ENCODE assay signal across 12 mouse cellular contexts in the genomic region with DNA sequence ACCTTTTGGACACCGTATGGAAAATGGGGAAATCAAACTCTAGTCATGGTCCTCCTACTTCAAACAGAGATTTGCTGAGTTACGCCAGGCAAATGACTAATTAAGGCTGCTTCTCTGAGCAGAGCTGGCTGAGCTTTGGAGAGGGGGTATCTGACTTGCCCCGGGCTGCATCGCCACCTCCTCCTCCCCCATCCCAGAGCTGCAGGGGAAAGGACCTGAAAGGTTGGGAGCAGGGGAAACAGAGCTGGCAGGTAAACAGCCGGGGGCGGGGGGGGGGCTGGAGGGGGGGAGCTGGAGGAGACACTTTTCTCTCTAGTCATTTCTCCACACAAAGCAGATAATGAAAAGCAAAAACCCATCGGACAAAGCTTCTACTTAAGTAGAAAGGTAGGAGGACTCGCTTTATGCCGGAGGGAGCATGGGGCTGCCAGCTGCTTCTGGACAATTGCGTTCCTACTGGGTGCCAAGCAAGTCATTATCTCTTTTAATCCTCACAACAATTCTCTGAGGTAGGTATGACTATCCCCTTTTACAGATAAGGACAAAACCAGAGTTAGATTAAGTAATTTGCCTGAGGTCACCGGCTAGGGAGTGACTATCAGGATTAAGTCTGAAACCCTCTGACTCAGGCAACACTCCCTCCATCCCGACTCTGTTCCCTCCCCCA. TPM values are rescaled to one million over a fixed set of nuclear protein-coding genes. Genes with fewer than 3 reads are reported as not detected.
A peak's percentile ranks its signal among the peaks of the same experiment; 100 is the strongest.
DNase-seq lines count a peak whose midpoint lies in the region; ATAC-seq lines count a peak whose summit lies in the region.
"Had no signal": no experiment of that assay in that cellular context is flagged by ENCODE, and none has a peak within 500 bp of the region (broad histone marks: within the 10 kb centered on the region; RNA-seq: fewer than 3 reads in every experiment).

No protein-coding gene starts in this region.

- H3K4me2 ChIP-seq in kidney, embryonic 15.5 days: peak overlapping the region; percentile 48
- peak overlapping the region; percentile 35 for H3K4me2 ChIP-seq in embryonic facial prominence, embryonic 15.5 days (replicated peaks)
- peak overlapping the region; percentile 34 for H3K4me2 ChIP-seq in intestine, embryonic 16.5 days (ENCODE audit: low read depth, low read length)
- H3K4me2 ChIP-seq in neural tube, embryonic 13.5 days: peak overlapping the region; percentile 54

- DNase-seq in kidney, adult 8-10 months: no peak
- DNase-seq in cerebellum, postnatal 25 days: no peak
- DNase-seq in thymus, postnatal 10 days (ENCODE audit: low spot score in 2 of 2): no peak
- no peak for DNase-seq in spleen, postnatal 4 days (ENCODE audit: low spot score in 2 of 2)
- DNase-seq: adrenal gland, adult 2 months; kidney, adult 9 months; spleen, adult 18-20 months had no signal

- H3K27ac ChIP-seq in kidney, embryonic 15.5 days: no peak overlapping the region
- H3K27ac ChIP-seq in embryonic facial prominence, embryonic 15.5 days (replicated peaks): no peak overlapping the region
- no peak overlapping the region for H3K27ac ChIP-seq in intestine, embryonic 16.5 days (ENCODE audit: low read length)
- H3K27ac ChIP-seq in neural tube, embryonic 13.5 days (replicated peaks): no peak overlapping the region

- peaks cover 47% of the 10 kb centered on the region for H3K27me3 ChIP-seq in kidney, embryonic 15.5 days
- peaks cover 34% of the 10 kb centered on the region for H3K27me3 ChIP-seq in embryonic facial prominence, embryonic 15.5 days
- H3K27me3 ChIP-seq in intestine, embryonic 16.5 days (replicated peaks; ENCODE audit: control insufficient read depth, insufficient read depth, low read length): peaks cover 12% of the 10 kb centered on the region; the same call in 1 of the 2 replicates
- peaks cover 41% of the 10 kb centered on the region for H3K27me3 ChIP-seq in neural tube, embryonic 13.5 days

- WGBS in kidney, embryonic 15.5 days: 2% methylated on average over 12 of the region's 12 CpGs
- WGBS in embryonic facial prominence, embryonic 15.5 days: 2% methylated on average over 12 of the region's 12 CpGs
- 3% methylated on average over 12 of the region's 12 CpGs for WGBS in intestine, embryonic 16.5 days
- WGBS in neural tube, embryonic 13.5 days: 2% methylated on average over 12 of the region's 12 CpGs

- H3K9me3 ChIP-seq in kidney, embryonic 15.5 days (replicated peaks): no peaks in the 10 kb centered on the region
- H3K9me3 ChIP-seq in embryonic facial prominence, embryonic 15.5 days (replicated peaks): no peaks in the 10 kb centered on the region
- no peaks in the 10 kb centered on the region for H3K9me3 ChIP-seq in intestine, embryonic 16.5 days (ENCODE audit: control insufficient read depth, low read length)
- H3K9me3 ChIP-seq in neural tube, embryonic 13.5 days: no peaks in the 10 kb centered on the region

- H3K4me1 ChIP-seq in kidney, embryonic 15.5 days: peaks cover 7% of the 10 kb centered on the region
- H3K4me1 ChIP-seq in embryonic facial prominence, embryonic 15.5 days: peaks cover 9% of the 10 kb centered on the region; the same call in 1 of the 2 replicates
- H3K4me1 ChIP-seq in intestine, embryonic 16.5 days (ENCODE audit: control insufficient read depth, insufficient read depth, low read length): peaks cover 6% of the 10 kb centered on the region; the same call in 1 of the 2 replicates
- H3K4me1 ChIP-seq in neural tube, embryonic 13.5 days (replicated peaks): peaks cover 17% of the 10 kb centered on the region
- H3K4me1 ChIP-seq: megakaryocyte, embryonic 14.5 days had no signal

- H3K9ac ChIP-seq in kidney, embryonic 15.5 days: no peak overlapping the region
- no peak overlapping the region for H3K9ac ChIP-seq in embryonic facial prominence, embryonic 15.5 days
- no peak overlapping the region for H3K9ac ChIP-seq in intestine, embryonic 16.5 days (ENCODE audit: low read depth, low read length)
- peak overlapping the region; percentile 42 for H3K9ac ChIP-seq in neural tube, embryonic 13.5 days

- peak overlapping the region; percentile 24; the same call in 1 of the 2 replicates for H3K4me3 ChIP-seq in kidney, embryonic 15.5 days (replicated peaks)
- H3K4me3 ChIP-seq in embryonic facial prominence, embryonic 15.5 days (replicated peaks): peak overlapping the region; percentile 11
- peak overlapping the region; percentile 6 for H3K4me3 ChIP-seq in intestine, embryonic 16.5 days (ENCODE audit: low read length)
- H3K4me3 ChIP-seq in neural tube, embryonic 13.5 days: peak overlapping the region; percentile 26
- H3K4me3 ChIP-seq: megakaryocyte, embryonic 14.5 days had no signal

- ATAC-seq in kidney, embryonic 15.5 days (replicated peaks; ENCODE audit: low FRiP score): no peak
- ATAC-seq in embryonic facial prominence, embryonic 15.5 days (ENCODE audit: insufficient number of reproducible peaks, low FRiP score, low TSS enrichment, low read depth): no peak
- ATAC-seq in intestine, embryonic 16.5 days: no peak; the same call in 1 of the 2 replicates
- no peak for ATAC-seq in neural tube, embryonic 13.5 days (ENCODE audit: low read depth)

- H3K36me3 ChIP-seq in kidney, embryonic 15.5 days: no peaks in the 10 kb centered on the region
- H3K36me3 ChIP-seq in embryonic facial prominence, embryonic 15.5 days: no peaks in the 10 kb centered on the region
- H3K36me3 ChIP-seq in intestine, embryonic 16.5 days (ENCODE audit: control insufficient read depth, insufficient read depth, low read length): no peaks in the 10 kb centered on the region
- no peaks in the 10 kb centered on the region for H3K36me3 ChIP-seq in neural tube, embryonic 13.5 days

RNA-seq across cellular contexts. Expression of gene Cfap299, which starts 35.9 kb away (rescaled TPM):
- 0.26 and 0.61 TPM in 2 replicates for polyA plus RNA-seq in kidney, embryonic 15.5 days (2015; fragmentation: Nextera tagmentation; extraction: Ambion mirVana)
- polyA plus RNA-seq in embryonic facial prominence, embryonic 15.5 days (2015; fragmentation: Nextera tagmentation; extraction: Ambion mirVana): 3.2 and 7.5 TPM in 2 replicates
- polyA plus RNA-seq in intestine, embryonic 16.5 days (2015; fragmentation: Nextera tagmentation; extraction: Ambion mirVana): 0.27 and 0.49 TPM in 2 replicates
- 0.61 TPM in 2 replicates for polyA plus RNA-seq in neural tube, embryonic 13.5 days (2015; fragmentation: Nextera tagmentation; extraction: Ambion mirVana)
- polyA plus RNA-seq: adrenal gland, adult 2 months had no signal

RNA-seq across cellular contexts. Expression of gene Fgf5, which starts 39.2 kb away (rescaled TPM):
- polyA plus RNA-seq in kidney, embryonic 15.5 days (2015; fragmentation: Nextera tagmentation; extraction: Ambion mirVana): 0.48 and 0.49 TPM in 2 replicates
- 1.1 and 1.7 TPM in 2 replicates for polyA plus RNA-seq in embryonic facial prominence, embryonic 15.5 days (2015; fragmentation: Nextera tagmentation; extraction: Ambion mirVana)
- 0.51 and 0.65 TPM in 2 replicates for polyA plus RNA-seq in intestine, embryonic 16.5 days (2015; fragmentation: Nextera tagmentation; extraction: Ambion mirVana)
- polyA plus RNA-seq in neural tube, embryonic 13.5 days (2015; fragmentation: Nextera tagmentation; extraction: Ambion mirVana): 1.3 and 2.2 TPM in 2 replicates
- polyA plus RNA-seq: adrenal gland, adult 2 months had no signal
